Mouse (Mus musculus) heart, postnatal 0 days (tissue): Measurements from ENCODE around the gene Nup107. TPM values are rescaled to one million over a fixed set of nuclear protein-coding genes. Genes with fewer than 3 reads are reported as not detected.
"Not testable (repeated sequence)": the region's sequence is repeated elsewhere in the genome, so short reads cannot be mapped to it uniquely, and the experiment has no call there.

Experiments
- ATAC-seq: fragments of 200-750 bp; cut with Nextera tagmentation; 2 replicates; pipeline ENCODE4 v1.8.0; 2017; ENCODE audit warnings: low read depth, moderate number of reproducible peaks, moderate library complexity; ENCODE audit not compliant: insufficient read depth
- DNase-seq: peaks from one replicate; pipeline ENCODE4 v3.0.0-alpha.2; 2016; ENCODE audit warnings: low spot score
- H3K27ac ChIP-seq: fragments of 300-500 bp; sonication (generic); 2 replicates; pipeline ENCODE4 v1.5.1; 2014; ENCODE audit warnings: low read depth, mild to moderate bottlenecking
- H3K27me3 ChIP-seq: fragments of 300-500 bp; sonication (generic); 2 replicates; pipeline ENCODE4 v1.6.1; 2014; ENCODE audit warnings: low read length, mixed read lengths; ENCODE audit not compliant: control insufficient read depth, insufficient read depth
- H3K36me3 ChIP-seq: fragments of 300-500 bp; sonication (generic); replicated peaks from 2 replicates; pipeline ENCODE4 v1.6.1; 2014; ENCODE audit warnings: low read length, mixed read lengths; ENCODE audit not compliant: control insufficient read depth, insufficient read depth
- H3K4me1 ChIP-seq: fragments of 300-500 bp; sonication (generic); 2 replicates; pipeline ENCODE4 v1.6.1; 2014; ENCODE audit warnings: antibody characterized with exemption; ENCODE audit not compliant: control insufficient read depth, insufficient read depth
- H3K4me2 ChIP-seq: fragments of 300-500 bp; sonication (generic); 2 replicates; pipeline ENCODE4 v1.6.1; 2014; ENCODE audit warnings: low read depth, mild to moderate bottlenecking, low read length, moderate library complexity
- H3K4me3 ChIP-seq: fragments of 300-500 bp; sonication (generic); 2 replicates; pipeline ENCODE4 v1.5.1; 2014; ENCODE audit warnings: low read depth, low read length
- H3K9ac ChIP-seq: fragments of 300-500 bp; sonication (generic); replicated peaks from 2 replicates; pipeline ENCODE4 v1.6.1; 2014; ENCODE audit warnings: low read depth, low read length, mixed read lengths
- H3K9me3 ChIP-seq: fragments of 300-500 bp; sonication (generic); replicated peaks from 2 replicates; pipeline ENCODE4 v1.6.1; 2016; ENCODE audit warnings: low read length; ENCODE audit not compliant: control insufficient read depth
- CTCF ChIP-seq: IDR thresholded peaks from 2 replicates; pipeline ENCODE4 v1.5.1; 2016; ENCODE audit warnings: antibody characterized with exemption, control low read depth, low read depth
- EP300 ChIP-seq: IDR thresholded peaks from 2 replicates; pipeline ENCODE4 v1.6.1; 2016; ENCODE audit warnings: antibody characterized with exemption, low read depth
- WGBS: fragments of 180-500 bp; shearing (Covaris S2); extraction: QIAGEN DNeasy Blood & Tissue Kit; methylation state at CpG from one replicate; pipeline ENCODE4 v1.1.7; 2014; 5-methylcytosine and 5-hydroxymethylcytosine counted together
- polyA plus RNA-seq: library from polyadenylated mRNA; unstranded; fragments of >200 nt; fragmentation: Nextera tagmentation; extraction: Ambion mirVana; gene quantifications from 2 replicates; pipeline ENCODE4 v1.2.1, GENCODE M21; 2015
- total RNA-seq: library from RNA; depleted of rRNA; stranded (reverse); fragments of >200 nt; gene quantifications from 2 replicates; pipeline ENCODE4 v1.2.3, GENCODE M21; 2014; ENCODE audit warnings: low replicate concordance

Nup107 gene
- total and polyA plus RNA-seq, 2 experiments from 2014 or later: 18.6 to 23.6 TPM

DNA sequence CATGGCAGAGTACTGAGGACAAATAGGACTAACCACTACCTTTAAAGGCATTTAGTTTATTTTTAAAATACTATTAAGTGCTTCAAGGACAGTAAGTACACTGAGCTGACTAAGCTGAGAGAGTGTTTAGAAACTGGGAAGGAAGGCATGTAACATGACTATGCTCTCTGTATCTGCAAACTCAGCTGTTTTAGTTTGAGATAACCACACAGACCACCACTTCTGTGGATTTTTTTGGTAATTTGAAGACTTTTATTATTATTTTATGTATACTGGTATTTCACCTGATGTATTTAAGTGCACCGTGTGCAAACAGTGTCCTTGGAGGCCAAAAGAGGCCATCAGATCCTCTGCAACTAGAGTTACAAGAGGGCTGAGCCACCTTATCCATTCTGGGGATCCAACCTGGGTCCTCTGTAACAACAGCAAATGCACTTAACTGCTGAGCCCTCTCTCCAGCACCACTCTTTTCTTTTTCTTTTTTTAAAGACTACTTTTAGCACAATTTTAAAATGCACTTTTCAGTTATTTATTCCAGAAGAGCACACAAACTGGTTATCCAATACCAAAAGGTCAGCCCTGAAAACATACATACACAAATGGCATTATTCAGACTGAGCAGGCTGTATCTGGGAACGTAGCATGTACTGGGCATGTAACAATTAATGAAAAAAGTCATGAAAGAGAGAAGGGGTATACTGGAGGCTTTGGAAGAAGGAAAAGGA is 85.2 kb downstream of the Nup107 start:
- DNase-seq (no peak), ATAC-seq (no peak)
- 79% methylated on average over 2 of the region's 2 CpGs for WGBS
- Histone ChIP-seq H3K9me3 (no peaks in the 10 kb centered on the region), H3K4me1 (peaks cover 21% of the 10 kb centered on the region), H3K4me3 (no peak overlapping the region), H3K9ac (no peak overlapping the region), H3K27me3 (no peaks in the 10 kb centered on the region), H3K27ac (peak overlapping the region; percentile 39; the same call in 1 of the 2 replicates), H3K36me3 (peaks cover 45% of the 10 kb centered on the region), H3K4me2 (no peak overlapping the region)
- no peak for TF ChIP-seq CTCF
- TF ChIP-seq EP300: no peak

GRCm38 (mm10) chr10:117706440-117706839 is 86.1 kb downstream of the Nup107 start:
- Histone ChIP-seq H3K27me3 (no peaks in the 10 kb centered on the region), H3K4me1 (peaks cover 21% of the 10 kb centered on the region), H3K9ac (no peak overlapping the region), H3K27ac (peak overlapping the region; percentile 39), H3K4me2 (no peak overlapping the region), H3K36me3 (peaks cover 52% of the 10 kb centered on the region), H3K9me3 (no peaks in the 10 kb centered on the region), H3K4me3 (no peak overlapping the region)
- TF ChIP-seq CTCF: no peak
- TF ChIP-seq EP300: no peak
- ATAC-seq (no peak), DNase-seq (no peak)
- WGBS: 40% methylated on average over 6 of the region's 6 CpGs

- no peak overlapping the region for H3K27ac ChIP-seq
- H3K4me1 ChIP-seq: peaks cover 21% of the 10 kb centered on the region
- no peak overlapping the region for H3K4me2 ChIP-seq
- H3K9ac ChIP-seq: no peak overlapping the region
- no peaks in the 10 kb centered on the region for H3K9me3 ChIP-seq
- peaks cover 58% of the 10 kb centered on the region for H3K36me3 ChIP-seq
- ATAC-seq (no peak), DNase-seq (no peak)
- H3K4me3 ChIP-seq: no peak overlapping the region
- H3K27me3 ChIP-seq: no peaks in the 10 kb centered on the region
- TF ChIP-seq EP300 (no peak), CTCF (no peak)
Measured at GRCm38 (mm10) chr10:117705806-117706205, 86.7 kb downstream of the Nup107 start.

DNA sequence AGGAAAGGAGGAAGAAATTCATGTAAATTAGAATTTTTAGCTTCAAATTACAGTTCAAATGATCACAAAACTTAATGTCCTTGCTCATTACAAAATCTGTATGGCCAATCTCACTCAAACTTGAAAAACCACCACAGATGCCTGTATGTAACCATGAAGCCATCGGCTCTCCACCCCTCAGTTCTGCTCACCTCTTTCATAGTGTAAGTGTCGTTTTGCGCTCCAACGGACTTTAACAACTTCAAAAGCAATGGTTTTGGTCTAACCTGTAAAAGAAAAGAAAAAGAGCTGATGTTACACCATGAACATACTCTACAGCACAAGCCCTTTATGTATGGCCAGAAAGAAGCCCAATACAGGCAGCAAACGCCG is 87.6 kb downstream of the Nup107 start:
- Histone ChIP-seq H3K4me3 (no peak overlapping the region), H3K27me3 (no peaks in the 10 kb centered on the region), H3K9me3 (no peaks in the 10 kb centered on the region), H3K36me3 (peaks cover 66% of the 10 kb centered on the region), H3K9ac (no peak overlapping the region), H3K4me1 (peaks cover 21% of the 10 kb centered on the region), H3K4me2 (no peak overlapping the region), H3K27ac (no peak overlapping the region)
- ATAC-seq: no peak
- WGBS: 96% methylated on average over 6 of the region's 6 CpGs
- no peak for TF ChIP-seq CTCF
- no peak for TF ChIP-seq EP300
- no peak for DNase-seq

DNA sequence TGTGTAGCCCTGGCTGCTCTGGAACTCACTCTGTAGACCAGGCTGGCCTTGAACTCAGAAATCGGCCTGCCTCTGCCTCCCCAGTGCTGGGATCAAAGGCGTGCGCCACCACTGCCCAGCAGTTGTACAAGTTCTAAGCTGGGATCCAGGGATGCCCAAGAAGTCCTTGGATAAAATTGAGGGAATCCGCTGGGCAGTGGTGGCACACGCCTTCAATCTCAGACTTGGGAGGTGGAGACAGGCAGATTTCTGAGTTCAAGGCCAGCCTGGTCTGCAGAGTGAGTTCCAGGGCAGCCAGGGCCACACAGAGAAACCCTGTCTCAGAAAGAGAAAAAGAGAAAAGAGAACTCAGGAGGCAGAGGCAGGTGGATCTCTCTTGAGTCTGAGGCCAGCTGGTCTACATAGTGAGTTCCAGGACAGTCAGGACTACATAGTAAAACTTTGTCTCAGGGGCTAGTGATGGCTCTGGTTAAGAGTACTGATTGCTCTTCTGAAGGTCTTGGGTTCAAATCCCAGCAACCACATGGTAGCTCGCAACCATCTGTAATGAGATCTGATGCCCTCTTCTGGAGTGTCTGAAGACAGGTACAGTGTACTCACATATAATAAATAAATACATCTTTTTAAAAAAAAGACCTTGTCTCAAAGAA is 88.1 kb downstream of the Nup107 start:
- not testable (repeated sequence) for H3K9ac ChIP-seq, H3K27me3 ChIP-seq, H3K4me3 ChIP-seq, H3K9me3 ChIP-seq, H3K4me2 ChIP-seq, DNase-seq, H3K27ac ChIP-seq, ATAC-seq
- Histone ChIP-seq H3K36me3 (peaks cover 71% of the 10 kb centered on the region), H3K4me1 (peaks cover 19% of the 10 kb centered on the region)
- 99% methylated on average over 6 of the region's 6 CpGs for WGBS

- H3K9me3 ChIP-seq: no peaks in the 10 kb centered on the region
- H3K4me2 ChIP-seq: no peak overlapping the region
- H3K4me3 ChIP-seq: no peak overlapping the region
- TF ChIP-seq EP300 (no peak), CTCF (no peak)
- DNase-seq (no peak), ATAC-seq (no peak)
- no peak overlapping the region for H3K9ac ChIP-seq
- H3K27ac ChIP-seq: no peak overlapping the region
- 85% methylated on average over 3 of the region's 3 CpGs for WGBS
- H3K27me3 ChIP-seq: no peaks in the 10 kb centered on the region
- peaks cover 10% of the 10 kb centered on the region; the same call in 1 of the 2 replicates for H3K4me1 ChIP-seq
- H3K36me3 ChIP-seq: peaks cover 78% of the 10 kb centered on the region
Measured at GRCm38 (mm10) chr10:117703506-117703905, 89.0 kb downstream of the Nup107 start.
